In the genomic region with DNA sequence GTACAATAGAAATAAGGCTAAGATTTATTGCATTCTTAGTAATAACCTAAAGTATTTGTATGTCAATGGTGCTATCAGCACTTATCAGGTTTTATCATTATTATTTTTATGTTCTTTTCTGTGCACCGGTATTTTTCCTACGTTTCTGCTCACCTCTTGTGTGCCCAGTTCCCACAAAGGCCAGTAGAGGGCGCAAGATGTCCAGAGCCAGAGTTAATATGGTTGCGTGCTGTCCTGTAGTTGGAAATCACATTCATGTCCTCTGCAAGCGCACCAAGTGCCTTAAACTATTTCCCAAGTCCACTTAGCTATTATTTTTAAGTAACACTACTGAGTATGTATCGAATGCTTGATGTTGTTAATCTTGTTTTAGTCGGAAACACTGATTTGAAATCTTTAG, we compare ENCODE assay signal across 10 mouse cellular contexts.
DNase-seq lines count a peak whose midpoint lies in the region; ATAC-seq and TF ChIP-seq lines count a peak whose summit lies in the region.
"Had no signal": no experiment of that assay in that cellular context is flagged by ENCODE, and none has a peak within 500 bp of the region (broad histone marks: within the 10 kb centered on the region; RNA-seq: fewer than 3 reads in every experiment).

No protein-coding gene starts in this region.

- peaks cover 26% of the 10 kb centered on the region for H3K27me3 ChIP-seq in Patski
- H3K27me3 ChIP-seq in forebrain, postnatal 0 days (ENCODE audit: insufficient read depth, low read length): no peaks in the 10 kb centered on the region
- H3K27me3 ChIP-seq: limb, embryonic 13.5 days had no signal

- H3K9ac ChIP-seq in forebrain, postnatal 0 days: no peak overlapping the region
- H3K9ac ChIP-seq: limb, embryonic 13.5 days had no signal

- no peak overlapping the region for H3K4me3 ChIP-seq in lung, adult 2 months (replicated peaks; ENCODE audit: extremely low read depth, low read depth, low read length)
- no peak overlapping the region for H3K4me3 ChIP-seq in forebrain, postnatal 0 days (ENCODE audit: low read depth, low read length)
- H3K4me3 ChIP-seq: erythroblast, embryonic 14.5 days; limb, embryonic 13.5 days had no signal

- WGBS in lung, adult 2 months: 40% methylated on average over 7 of the region's 7 CpGs
- WGBS in forebrain, postnatal 0 days: 38% methylated on average over 7 of the region's 7 CpGs

- ATAC-seq in Patski: no peak
- no peak; the same call in 1 of the 2 replicates for ATAC-seq in forebrain, postnatal 0 days

- in situ Hi-C loops in Patski (cut with MboI; ENCODE audit: low pct_unique_long_range_greater_than_20kb): loop anchor here (25.0 kb wide), 1 partner anchor 1661 kb away; no protein-coding TSS in a partner anchor

- POLR2A ChIA-PET in Patski (lab: Charles Lee): no interaction called here

- no peak overlapping the region for H3K4me2 ChIP-seq in forebrain, postnatal 0 days (ENCODE audit: low read depth)
- H3K4me2 ChIP-seq: limb, embryonic 13.5 days had no signal

- peak; percentile 68 for TF ChIP-seq CTCF in lung, adult 2 months (IDR thresholded peaks at IDR 0.05; ENCODE audit: insufficient read depth, low read length)
- TF ChIP-seq CTCF in Patski (IDR thresholded peaks at IDR 0.05): peak; percentile 75
- peak; percentile 77 for TF ChIP-seq CTCF in forebrain, postnatal 0 days (IDR thresholded peaks at IDR 0.05; ENCODE audit: low read depth)

- no peak overlapping the region for H3K27ac ChIP-seq in forebrain, postnatal 0 days (ENCODE audit: low read depth, low read length)
- H3K27ac ChIP-seq: limb, embryonic 13.5 days had no signal

- intact Hi-C loops in left cerebral cortex, postnatal 25 days (cut with DNase I): no loop called here

- no peaks in the 10 kb centered on the region for H3K4me1 ChIP-seq in lung, adult 2 months (ENCODE audit: control insufficient read depth, insufficient read depth, low read length)
- H3K4me1 ChIP-seq in forebrain, postnatal 0 days (ENCODE audit: insufficient read depth): no peaks in the 10 kb centered on the region
- H3K4me1 ChIP-seq: limb, embryonic 13.5 days had no signal

- CTCF ChIA-PET in Patski (lab: Charles Lee): no interaction called here

- DNase-seq in lung, adult 2 months: peak; percentile 5
- no peak for DNase-seq in lung, postnatal 25 days (ENCODE audit: low spot score)
- DNase-seq in Patski (ENCODE audit: low read depth, low spot score): no peak
- peak; percentile 6 for DNase-seq in c-Kit-positive CD71-positive TER-119-positive erythroid progenitor cells, embryonic 14.5 days (ENCODE audit: low spot score)
- peak; percentile 55 for DNase-seq in forebrain, postnatal 0 days
- peak; percentile 4 to 36 for DNase-seq in left cerebral cortex, postnatal 25 days (ENCODE audit: low spot score in 2 of 2)
- DNase-seq in right cerebral cortex, postnatal 4 days: peak; percentile 52
- DNase-seq in heart, adult 9 months (ENCODE audit: low spot score in 2 of 2): no peak

- no peaks in the 10 kb centered on the region for H3K9me3 ChIP-seq in forebrain, postnatal 0 days (ENCODE audit: low read length)
- H3K9me3 ChIP-seq: limb, embryonic 13.5 days had no signal

- no peak for TF ChIP-seq POLR2A in lung, adult 2 months (IDR thresholded peaks at IDR 0.05; ENCODE audit: borderline replicate concordance, extremely low read depth, low read depth, low read length)

- H3K36me3 ChIP-seq in forebrain, postnatal 0 days (ENCODE audit: insufficient read depth): no peaks in the 10 kb centered on the region
- H3K36me3 ChIP-seq: limb, embryonic 13.5 days had no signal

Comparison
In these comparisons a context has a peak if more than half of its experiments do, and no peak if none do; other contexts are left out.
1. DNase-seq: peak in lung, adult 2 months (single experiment), c-Kit-positive CD71-positive TER-119-positive erythroid progenitor cells, embryonic 14.5 days (single experiment), forebrain, postnatal 0 days (single experiment), left cerebral cortex, postnatal 25 days (2 of 2) and right cerebral cortex, postnatal 4 days (single experiment); none in lung, postnatal 25 days (single experiment), Patski (single experiment) and heart, adult 9 months (0 of 2).
2. Peak in every context shown above with its lines, with median percentiles within 50 percentile points of each other: CTCF ChIP-seq.